Mouse (Mus musculus) embryonic fibroblast, embryonic 13.5 days (primary cell): ENCODE results near the gene Abcc6. TPM values are rescaled to one million over a fixed set of nuclear protein-coding genes. Genes with fewer than 3 reads are reported as not detected.

Experiments
- H3K27ac ChIP-seq: 2 replicates; pipeline ENCODE4 v1.5.1; 2012; ENCODE audit warnings: low read length, control low read depth, inconsistent platforms; ENCODE audit not compliant: insufficient read depth
- H3K4me1 ChIP-seq: 2 replicates; pipeline ENCODE4 v1.6.1; 2011; ENCODE audit warnings: low read length; ENCODE audit not compliant: control insufficient read depth, insufficient read depth
- H3K4me3 ChIP-seq: 2 replicates; pipeline ENCODE4 v1.5.1; 2011; ENCODE audit warnings: mild to moderate bottlenecking, control low read depth, low read length; ENCODE audit not compliant: insufficient read depth
- CTCF ChIP-seq: IDR thresholded peaks from 2 replicates; pipeline ENCODE4 v1.5.1; 2011; ENCODE audit warnings: mild to moderate bottlenecking, control low read depth, low read length, moderate library complexity, borderline replicate concordance; ENCODE audit not compliant: insufficient read depth
- POLR2A ChIP-seq: IDR thresholded peaks from 2 replicates; pipeline ENCODE4 v1.6.1; 2011; ENCODE audit warnings: low read depth, mild to moderate bottlenecking, control low read depth, low read length, moderate library complexity
- polyA plus RNA-seq: library from polyadenylated mRNA; stranded (reverse); fragments of >200 nt; gene quantifications from 2 replicates; pipeline ENCODE4 v1.2.4, GENCODE M21; 2011; ENCODE audit warnings: low read depth; ENCODE audit not compliant: missing spikeins, insufficient read length

Gene Abcc6
- polyA plus RNA-seq, 1 experiment: 0.14 TPM

- no peak for TF ChIP-seq CTCF
- no peak for TF ChIP-seq POLR2A
- Histone ChIP-seq H3K4me3 (no peak overlapping the region), H3K4me1 (no peaks in the 10 kb centered on the region; the same call in 1 of the 2 replicates), H3K27ac (no peak overlapping the region)
Measured at GRCm38 (mm10) chr7:46031075-46031474, 973 bp upstream of the Abcc6 start.

- no peak overlapping the region for H3K4me3 ChIP-seq
- no peak overlapping the region for H3K27ac ChIP-seq
- H3K4me1 ChIP-seq: no peaks in the 10 kb centered on the region
- TF ChIP-seq CTCF (no peak), POLR2A (no peak)
Measured at GRCm38 (mm10) chr7:46029299-46030144, 580 bp downstream of the Abcc6 start.

- Histone ChIP-seq H3K27ac (no peak overlapping the region), H3K4me3 (no peak overlapping the region), H3K4me1 (no peaks in the 10 kb centered on the region)
- TF ChIP-seq POLR2A (no peak), CTCF (no peak)
Measured at GRCm38 (mm10) chr7:46028681-46029080, 1.4 kb downstream of the Abcc6 start.

GRCm38 (mm10) chr7:46025436-46025835 lies 4.7 kb downstream of the Abcc6 start:
- H3K27ac ChIP-seq: no peak overlapping the region

GRCm38 (mm10) chr7:46021951-46022350 lies 8.2 kb downstream of the Abcc6 start:
- no peak overlapping the region for H3K4me3 ChIP-seq
- no peak overlapping the region for H3K27ac ChIP-seq
- H3K4me1 ChIP-seq: no peaks in the 10 kb centered on the region
- TF ChIP-seq CTCF: no peak
- TF ChIP-seq POLR2A: no peak

More at GRCm38 (mm10) chr7:46025436-46025835, 4.7 kb downstream of the Abcc6 start:
- TF ChIP-seq POLR2A (no peak), CTCF (no peak)
- H3K4me3 ChIP-seq: no peak overlapping the region
- no peaks in the 10 kb centered on the region for H3K4me1 ChIP-seq

GRCm38 (mm10) chr7:46019594-46019993 lies 10.5 kb downstream of the Abcc6 start:
- TF ChIP-seq CTCF: no peak
- Histone ChIP-seq H3K27ac (no peak overlapping the region), H3K4me3 (no peak overlapping the region), H3K4me1 (no peaks in the 10 kb centered on the region)

GRCm38 (mm10) chr7:46013266-46014010 lies 16.7 kb downstream of the Abcc6 start:
- TF ChIP-seq POLR2A: no peak
- TF ChIP-seq CTCF: no peak
- Histone ChIP-seq H3K27ac (no peak overlapping the region), H3K4me1 (no peaks in the 10 kb centered on the region), H3K4me3 (no peak overlapping the region)

- no peak overlapping the region for H3K27ac ChIP-seq
Measured at GRCm38 (mm10) chr7:46012121-46012520, 18.0 kb downstream of the Abcc6 start.

GRCm38 (mm10) chr7:46009578-46009977 lies 20.5 kb downstream of the Abcc6 start:
- H3K4me3 ChIP-seq: no peak overlapping the region
- no peak overlapping the region for H3K27ac ChIP-seq
- H3K4me1 ChIP-seq: no peaks in the 10 kb centered on the region
- TF ChIP-seq POLR2A: no peak
- 0 out of 2 replicates have a peak, but pooled peaks have one; percentile 20 for TF ChIP-seq CTCF

More at GRCm38 (mm10) chr7:46012121-46012520, 18.0 kb downstream of the Abcc6 start:
- no peak overlapping the region for H3K4me3 ChIP-seq
- H3K4me1 ChIP-seq: no peaks in the 10 kb centered on the region
- TF ChIP-seq CTCF (no peak), POLR2A (no peak)

- Histone ChIP-seq H3K4me1 (no peaks in the 10 kb centered on the region), H3K27ac (no peak overlapping the region), H3K4me3 (no peak overlapping the region)
- TF ChIP-seq POLR2A (no peak), CTCF (no peak)
Measured at GRCm38 (mm10) chr7:46002748-46003147, 27.4 kb downstream of the Abcc6 start.
